Mouse (Mus musculus) embryonic facial prominence, embryonic 12.5 days (tissue): ENCODE data around the gene Osbpl7. TPM values are rescaled to one million over a fixed set of nuclear protein-coding genes. Genes with fewer than 3 reads are reported as not detected.

ENCODE experiments used
- ATAC-seq: fragments of 200-750 bp; cut with Nextera tagmentation; 2 replicates; pipeline ENCODE4 v1.8.0; 2017; ENCODE audit not compliant: insufficient number of reproducible peaks, insufficient read depth, low FRiP score, low TSS enrichment
- H3K27ac ChIP-seq: fragments of 300-500 bp; sonication (generic); 2 replicates; pipeline ENCODE4 v1.5.1; 2016; ENCODE audit warnings: mild to moderate bottlenecking
- H3K27me3 ChIP-seq: fragments of 300-500 bp; sonication (generic); 2 replicates; pipeline ENCODE4 v1.6.1; 2016; ENCODE audit warnings: mild to moderate bottlenecking, moderate library complexity
- H3K36me3 ChIP-seq: fragments of 300-500 bp; sonication (generic); 2 replicates; pipeline ENCODE4 v1.6.1; 2016; ENCODE audit warnings: mild to moderate bottlenecking
- H3K4me1 ChIP-seq: fragments of 300-500 bp; sonication (generic); 2 replicates; pipeline ENCODE4 v1.6.1; 2016
- H3K4me2 ChIP-seq: fragments of 300-500 bp; sonication (generic); replicated peaks from 2 replicates; pipeline ENCODE4 v1.6.1; 2016; ENCODE audit warnings: mild to moderate bottlenecking, moderate library complexity
- H3K4me3 ChIP-seq: fragments of 300-500 bp; sonication (generic); 2 replicates; pipeline ENCODE4 v1.5.1; 2016; ENCODE audit warnings: mild to moderate bottlenecking
- H3K9ac ChIP-seq: fragments of 300-500 bp; sonication (generic); 2 replicates; pipeline ENCODE4 v1.6.1; 2016; ENCODE audit warnings: mild to moderate bottlenecking, moderate library complexity
- H3K9me3 ChIP-seq: fragments of 300-500 bp; sonication (generic); 2 replicates; pipeline ENCODE4 v1.6.1; 2016; ENCODE audit warnings: mild to moderate bottlenecking, moderate library complexity
- WGBS: fragments of 180-500 bp; shearing (Covaris S2); methylation state at CpG from one replicate; pipeline ENCODE4 v1.1.7; 2016; 5-methylcytosine and 5-hydroxymethylcytosine counted together
- polyA plus RNA-seq: library from polyadenylated mRNA; unstranded; fragments of >200 nt; fragmentation: Nextera tagmentation; extraction: Ambion mirVana; gene quantifications from 2 replicates; pipeline ENCODE4 v1.2.1, GENCODE M21; 2016

Gene Osbpl7
- polyA plus RNA-seq, 1 experiment from 2014 or later: 7.9 TPM

DNA sequence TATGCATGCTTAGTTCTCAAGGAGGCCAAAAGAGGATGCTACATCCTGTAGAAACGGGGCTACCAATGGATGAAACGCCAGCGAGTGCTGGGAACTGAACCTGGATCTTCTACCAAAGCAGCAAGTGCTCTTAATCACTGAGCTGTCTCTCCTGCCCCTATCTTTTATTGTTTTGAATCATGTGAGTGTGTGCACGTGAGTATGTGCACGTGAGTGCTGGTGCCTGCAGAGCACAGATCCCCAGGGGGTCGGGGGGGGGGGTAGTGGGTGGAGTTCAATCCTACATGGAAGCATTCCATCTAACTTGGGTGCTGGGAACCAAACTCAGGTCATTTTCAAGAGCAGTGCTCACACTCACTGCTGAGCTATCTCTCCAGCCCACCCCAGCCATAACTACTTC, 35.9 kb downstream of the Osbpl7 start:
- Histone ChIP-seq H3K9ac (no peak overlapping the region), H3K4me2 (no peak overlapping the region), H3K4me3 (no peak overlapping the region), H3K27ac (no peak overlapping the region), H3K27me3 (0 out of 2 replicates have a peak, but pooled peaks cover 7% of the 10 kb centered on the region), H3K9me3 (no peaks in the 10 kb centered on the region), H3K4me1 (peaks cover 13% of the 10 kb centered on the region), H3K36me3 (no peaks in the 10 kb centered on the region)
- 72% methylated on average over 6 of the region's 6 CpGs for WGBS
- ATAC-seq: no peak

- H3K4me3 ChIP-seq: no peak overlapping the region
- H3K36me3 ChIP-seq: no peaks in the 10 kb centered on the region
- WGBS: 47% methylated on average over 2 of the region's 2 CpGs
- H3K4me2 ChIP-seq: no peak overlapping the region
- no peak for ATAC-seq
- H3K9ac ChIP-seq: no peak overlapping the region
- H3K27me3 ChIP-seq: peaks cover 28% of the 10 kb centered on the region
- H3K4me1 ChIP-seq: no peaks in the 10 kb centered on the region
- 0 out of 2 replicates have a peak, but pooled peaks cover 5% of the 10 kb centered on the region for H3K9me3 ChIP-seq
- H3K27ac ChIP-seq: no peak overlapping the region
Measured at GRCm38 (mm10) chr11:97094600-97094999, 44.2 kb downstream of the Osbpl7 start.

DNA sequence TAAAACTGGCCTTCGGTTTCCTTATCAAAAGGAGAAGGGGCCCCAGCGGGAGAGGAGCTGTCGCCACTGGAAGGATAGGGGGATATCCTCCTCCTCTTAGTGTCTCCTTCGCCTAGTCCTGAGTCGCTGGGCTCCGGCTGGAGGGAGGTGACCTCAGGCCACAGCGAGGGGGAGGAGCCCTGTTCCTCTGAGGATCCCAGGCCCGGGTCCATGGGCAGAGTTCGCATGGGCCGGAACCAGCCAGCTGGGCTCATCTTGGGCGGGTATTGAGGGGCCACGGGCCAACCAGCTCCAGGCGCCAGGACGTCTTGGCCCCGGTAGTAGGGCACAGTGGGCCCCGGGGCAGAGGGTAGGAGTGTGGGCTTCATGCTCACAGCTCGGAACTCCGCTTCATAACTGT, 48.4 kb downstream of the Osbpl7 start:
- H3K4me1 ChIP-seq: 0 out of 2 replicates have a peak, but pooled peaks cover 2% of the 10 kb centered on the region
- no peak overlapping the region for H3K4me3 ChIP-seq
- no peak overlapping the region for H3K9ac ChIP-seq
- H3K9me3 ChIP-seq: 0 out of 2 replicates have a peak, but pooled peaks cover 5% of the 10 kb centered on the region
- no peak for ATAC-seq
- peaks cover 30% of the 10 kb centered on the region for H3K27me3 ChIP-seq
- no peaks in the 10 kb centered on the region for H3K36me3 ChIP-seq
- no peak overlapping the region for H3K4me2 ChIP-seq
- no peak overlapping the region for H3K27ac ChIP-seq
- WGBS: 20% methylated on average over 18 of the region's 18 CpGs

DNA sequence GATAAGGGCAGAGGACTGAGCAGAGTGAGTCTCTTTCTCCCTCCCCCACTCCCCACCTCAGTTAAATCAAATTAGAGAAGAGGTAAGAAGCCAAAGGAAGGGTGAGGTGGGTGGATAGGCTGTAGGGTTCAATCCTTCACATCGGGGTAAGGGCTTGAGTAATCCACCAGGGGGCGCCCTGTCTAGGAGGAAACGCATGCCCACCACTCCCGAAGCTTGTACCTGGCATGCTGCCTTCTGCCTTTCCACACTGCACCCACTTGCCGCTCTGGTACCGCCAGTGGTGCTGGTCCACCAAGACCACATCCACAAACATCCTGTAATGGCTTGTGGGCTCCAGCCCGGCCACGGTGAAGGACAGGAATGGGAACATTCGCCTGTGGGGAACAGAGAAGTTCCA, 51.3 kb downstream of the Osbpl7 start:
- Histone ChIP-seq H3K4me3 (no peak overlapping the region), H3K27ac (no peak overlapping the region), H3K4me1 (0 out of 2 replicates have a peak, but pooled peaks cover 2% of the 10 kb centered on the region), H3K9ac (no peak overlapping the region), H3K9me3 (no peaks in the 10 kb centered on the region), H3K27me3 (peaks cover 30% of the 10 kb centered on the region), H3K4me2 (no peak overlapping the region), H3K36me3 (no peaks in the 10 kb centered on the region)
- no peak for ATAC-seq
- WGBS: 15% methylated on average over 9 of the region's 9 CpGs

DNA sequence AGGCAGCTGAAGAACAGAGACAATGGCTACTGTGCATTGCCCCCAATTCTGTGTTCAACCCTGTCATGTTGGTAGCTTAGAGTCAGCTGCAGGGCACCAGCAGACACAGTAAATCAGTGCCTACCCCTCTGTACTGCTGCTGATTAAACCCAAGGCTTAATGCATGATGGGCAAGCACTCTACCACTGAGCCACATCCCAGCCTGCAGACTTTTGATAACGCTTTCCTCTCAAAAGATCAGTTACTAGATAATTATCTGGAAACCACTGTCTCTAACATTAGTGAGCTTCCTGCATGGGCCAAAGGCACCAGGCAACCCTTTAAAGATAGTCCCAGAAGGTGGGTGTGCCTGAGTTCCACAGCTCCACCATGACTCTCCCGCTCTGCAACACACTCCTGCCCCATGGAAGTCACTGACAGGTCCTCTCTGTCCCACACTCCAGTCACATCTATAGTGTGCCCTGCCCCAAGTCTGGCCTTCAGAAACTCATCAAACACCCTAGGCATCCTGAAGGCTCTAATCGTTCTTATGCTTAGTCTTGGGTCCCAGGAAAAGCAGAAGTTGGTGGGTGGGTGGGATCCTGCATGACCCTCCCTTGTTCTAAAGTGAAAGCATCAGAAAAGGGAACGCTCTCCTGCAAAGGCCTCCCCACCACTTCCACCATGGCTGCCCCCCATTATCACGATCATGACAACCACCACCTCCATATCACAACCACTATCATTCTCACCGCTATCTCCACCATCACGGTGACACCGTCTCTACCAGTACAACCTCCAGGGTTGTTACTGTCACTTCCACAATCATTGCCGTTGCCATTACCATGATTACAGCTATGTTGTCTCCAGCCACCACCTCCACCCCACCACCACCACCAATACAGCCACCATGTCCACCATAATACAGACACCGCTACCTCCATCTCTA, 53.0 kb downstream of the Osbpl7 start:
- H3K4me3 ChIP-seq: no peak overlapping the region
- ATAC-seq: no peak
- H3K9me3 ChIP-seq: no peaks in the 10 kb centered on the region
- no peak overlapping the region for H3K27ac ChIP-seq
- 90% methylated on average over 10 of the region's 10 CpGs for WGBS
- no peaks in the 10 kb centered on the region for H3K36me3 ChIP-seq
- no peak overlapping the region for H3K9ac ChIP-seq
- peaks cover 21% of the 10 kb centered on the region for H3K27me3 ChIP-seq
- 0 out of 2 replicates have a peak, but pooled peaks cover 2% of the 10 kb centered on the region for H3K4me1 ChIP-seq
- H3K4me2 ChIP-seq: no peak overlapping the region

DNA sequence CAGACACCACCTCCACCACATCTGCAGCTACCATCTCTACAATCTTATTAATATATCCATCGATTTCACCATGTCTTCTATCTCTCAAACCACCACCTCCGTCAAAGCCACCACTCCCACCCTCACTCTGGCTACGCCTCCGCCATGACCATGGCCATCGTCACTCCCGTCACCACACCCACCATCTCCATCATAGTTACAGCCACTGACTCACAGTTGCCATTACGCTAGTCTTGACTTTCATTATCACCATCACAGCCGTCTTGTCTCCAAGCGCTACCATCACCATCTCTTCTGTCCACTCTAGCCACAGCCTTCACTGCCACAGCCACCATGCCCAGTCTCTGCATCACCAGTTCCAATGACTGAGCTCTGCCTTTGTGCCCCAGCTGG, 53.7 kb downstream of the Osbpl7 start:
- H3K27me3 ChIP-seq: peaks cover 15% of the 10 kb centered on the region
- H3K4me2 ChIP-seq: no peak overlapping the region
- no peak overlapping the region for H3K4me3 ChIP-seq
- 0 out of 2 replicates have a peak, but pooled peaks cover 2% of the 10 kb centered on the region for H3K4me1 ChIP-seq
- no peaks in the 10 kb centered on the region for H3K9me3 ChIP-seq
- ATAC-seq: no peak
- no peak overlapping the region for H3K27ac ChIP-seq
- 92% methylated on average over 9 of the region's 9 CpGs for WGBS
- no peaks in the 10 kb centered on the region for H3K36me3 ChIP-seq
- H3K9ac ChIP-seq: no peak overlapping the region

DNA sequence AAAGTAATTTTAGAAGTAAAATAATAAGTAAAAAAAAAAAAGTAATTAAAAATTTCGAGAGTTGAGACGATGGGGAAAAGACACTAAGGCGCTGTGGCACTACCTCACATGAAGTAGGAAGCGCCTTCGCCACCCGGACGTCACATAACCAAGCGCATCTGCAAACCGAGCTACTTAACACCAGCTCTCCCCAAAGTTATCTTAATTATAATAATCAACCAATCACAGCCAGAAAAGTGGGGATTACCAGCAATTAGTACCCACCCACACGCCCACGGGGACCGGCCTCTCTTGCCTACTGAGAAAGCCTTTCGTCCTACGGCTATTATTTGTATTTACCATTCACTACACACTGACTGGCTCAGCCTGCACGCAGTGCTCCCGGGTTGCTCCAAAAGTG, 58.5 kb downstream of the Osbpl7 start:
- no peak overlapping the region for H3K4me2 ChIP-seq
- H3K36me3 ChIP-seq: no peaks in the 10 kb centered on the region
- H3K4me1 ChIP-seq: peaks cover 6% of the 10 kb centered on the region
- no peak overlapping the region for H3K9ac ChIP-seq
- H3K27me3 ChIP-seq: peaks cover 19% of the 10 kb centered on the region
- H3K4me3 ChIP-seq: no peak overlapping the region
- WGBS: 80% methylated on average over 16 of the region's 16 CpGs
- no peaks in the 10 kb centered on the region for H3K9me3 ChIP-seq
- H3K27ac ChIP-seq: no peak overlapping the region
- no peak for ATAC-seq

DNA sequence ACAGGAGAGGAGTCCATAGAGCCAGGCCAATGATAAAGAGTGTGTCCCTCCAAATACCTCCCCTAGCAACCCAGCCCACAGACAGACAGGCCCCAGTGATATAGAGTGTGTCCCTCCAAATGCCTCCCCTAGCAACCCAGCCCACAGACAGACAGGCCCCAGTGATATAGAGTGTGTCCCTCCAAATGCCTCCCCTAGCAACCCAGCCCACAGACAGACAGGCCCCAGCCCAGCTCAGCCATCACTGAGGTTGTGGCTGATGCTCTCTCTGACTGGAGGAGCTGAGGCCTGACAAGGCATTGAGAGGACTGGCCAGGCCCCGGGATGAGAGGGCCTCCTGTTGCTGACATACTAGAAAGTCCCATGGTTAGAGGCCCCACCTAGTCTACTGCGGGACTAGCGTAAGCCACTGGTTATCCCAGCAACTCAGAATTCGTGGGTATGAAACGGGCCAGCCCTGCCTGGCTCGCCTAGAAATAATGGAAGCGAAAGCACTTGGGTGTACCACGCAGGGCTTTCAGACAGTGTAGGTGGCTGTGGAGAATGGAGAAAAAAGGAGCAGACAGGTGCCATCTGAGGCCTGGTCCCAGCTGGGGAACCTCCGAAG, 62.2 kb downstream of the Osbpl7 start:
- H3K27me3 ChIP-seq: peaks cover 49% of the 10 kb centered on the region
- H3K36me3 ChIP-seq: no peaks in the 10 kb centered on the region
- H3K9me3 ChIP-seq: no peaks in the 10 kb centered on the region
- peaks cover 16% of the 10 kb centered on the region for H3K4me1 ChIP-seq
- no peak overlapping the region for H3K4me3 ChIP-seq
- ATAC-seq: 0 out of 2 replicates have a peak, but pooled peaks have one; percentile 15
- H3K9ac ChIP-seq: no peak overlapping the region
- H3K27ac ChIP-seq: no peak overlapping the region
- no peak overlapping the region for H3K4me2 ChIP-seq
- 81% methylated on average over 9 of the region's 9 CpGs for WGBS

DNA sequence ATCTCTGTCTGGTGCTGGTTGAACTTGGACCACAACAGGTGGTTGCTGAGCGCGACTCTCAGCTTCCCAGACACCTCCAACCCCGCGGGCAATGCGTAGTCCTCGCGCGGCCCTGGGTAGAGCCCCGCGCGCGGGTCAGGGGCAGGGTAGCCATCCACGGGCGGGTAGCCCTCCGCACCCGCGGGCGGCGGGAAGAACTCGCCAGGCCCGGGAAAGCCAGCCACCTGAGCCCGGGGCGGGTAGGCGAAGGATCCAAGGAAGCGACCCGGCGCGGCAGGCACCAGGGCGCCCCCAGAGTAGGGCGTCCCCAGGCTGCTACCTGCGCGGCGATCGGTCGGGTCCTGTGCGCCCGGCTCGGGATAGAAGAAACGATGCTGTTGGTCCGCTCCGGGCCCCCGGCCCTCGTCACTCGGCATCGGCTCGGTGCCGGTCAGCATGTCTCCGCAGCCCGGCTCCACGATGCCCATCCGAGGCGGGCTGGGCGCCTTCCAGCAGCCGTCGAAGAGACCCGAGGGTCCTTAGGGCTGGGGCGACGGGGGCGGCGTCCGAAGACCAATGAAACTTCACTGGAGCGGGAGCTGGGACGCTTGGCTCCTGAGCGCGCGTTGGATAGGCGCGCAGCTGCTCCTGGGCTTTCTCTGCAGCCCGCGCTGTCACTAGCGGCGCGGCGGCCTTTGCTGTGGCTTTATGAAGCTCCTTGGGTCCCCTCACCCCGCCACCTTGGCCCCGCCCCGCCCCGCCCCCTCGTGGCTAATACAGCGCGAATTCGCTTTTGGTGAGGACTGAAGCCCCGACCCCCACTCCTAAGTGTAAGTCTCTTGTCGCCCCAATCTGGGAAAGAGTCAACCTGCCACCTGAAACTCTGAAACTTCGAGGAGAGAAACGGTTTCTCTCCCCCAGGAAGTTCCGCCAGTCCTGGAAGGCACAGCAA, 64.5 kb downstream of the Osbpl7 start, which contains the start of gene Tbx21:
Gene Tbx21, minus strand, starts transcription at position 661 of the 931 bp plus-strand sequence.
- H3K4me1 ChIP-seq: peaks cover 16% of the 10 kb centered on the region

GRCm38 (mm10) chr11:97115797-97116196, 65.4 kb downstream of the Osbpl7 start:
- Histone ChIP-seq H3K4me1 (peaks cover 23% of the 10 kb centered on the region), H3K4me2 (peak overlapping the region; percentile 83), H3K9ac (no peak overlapping the region), H3K4me3 (peak overlapping the region; percentile 37), H3K9me3 (no peaks in the 10 kb centered on the region), H3K27ac (no peak overlapping the region), H3K27me3 (peaks cover 63% of the 10 kb centered on the region), H3K36me3 (no peaks in the 10 kb centered on the region)
- 7% methylated on average over 11 of the region's 11 CpGs for WGBS
- ATAC-seq: no peak

More for the DNA sequence above, 64.5 kb downstream of the Osbpl7 start, which contains the start of gene Tbx21:
- H3K36me3 ChIP-seq: no peaks in the 10 kb centered on the region
- no peaks in the 10 kb centered on the region for H3K9me3 ChIP-seq
- H3K9ac ChIP-seq: peak within 1 kb of the TSS; percentile 35; the same call in 1 of the 2 replicates
- H3K4me2 ChIP-seq: peak within 1 kb of the TSS; percentile 83
- H3K4me3 ChIP-seq: peak within 1 kb of the TSS; percentile 37
- H3K27me3 ChIP-seq: peaks cover 63% of the 10 kb centered on the region
- under 1% methylated on average over 85 of the region's 87 CpGs for WGBS
- H3K27ac ChIP-seq: no peak within 1 kb of the TSS
- ATAC-seq: no peak
